ENCODE assay signal across 8 mouse cellular contexts in genomic region chr4:108030888-108031501, GRCm38 (mm10).
DNase-seq lines count a peak whose midpoint lies in the region; ATAC-seq lines count a peak whose summit lies in the region.

No protein-coding gene starts in this region.

- intact Hi-C loops in gastrocnemius, postnatal 14 days (cut with DNase I; ENCODE audit: low total_unique reads) = no loop called here

- DNase-seq in liver, embryonic 11.5 days (ENCODE audit: low spot score) = no peak
- peak; percentile 42 for DNase-seq in thymus, postnatal 0 days (ENCODE audit: low spot score)
- no peak for DNase-seq in gastrocnemius, postnatal 14 days
- DNase-seq in cerebellum, postnatal 36 days = no peak

- no peaks in the 10 kb centered on the region for H3K36me3 ChIP-seq in megakaryocyte, embryonic 14.5 days (replicated peaks; ENCODE audit: low read length)
- H3K36me3 ChIP-seq in forebrain, embryonic 13.5 days (ENCODE audit: poor library complexity, severe bottlenecking) = no peaks in the 10 kb centered on the region
- H3K36me3 ChIP-seq in liver, embryonic 11.5 days (ENCODE audit: control insufficient read depth, insufficient read depth, low read length) = no peaks in the 10 kb centered on the region

- no peak for ATAC-seq in megakaryocyte, adult 5-6 weeks (ENCODE audit: poor library complexity, severe bottlenecking)
- no peak for ATAC-seq in forebrain, embryonic 13.5 days
- ATAC-seq in liver, embryonic 11.5 days (replicated peaks; ENCODE audit: low FRiP score) = no peak
- ATAC-seq in frontal cortex, adult (ENCODE audit: low TSS enrichment) = no peak

- peaks cover 92% of the 10 kb centered on the region for H3K27me3 ChIP-seq in megakaryocyte, embryonic 14.5 days (replicated peaks)
- peaks cover 56% of the 10 kb centered on the region for H3K27me3 ChIP-seq in forebrain, embryonic 13.5 days
- peaks cover 53% of the 10 kb centered on the region for H3K27me3 ChIP-seq in liver, embryonic 11.5 days (replicated peaks; ENCODE audit: control insufficient read depth, insufficient read depth, low read length)

- H3K4me3 ChIP-seq in megakaryocyte, embryonic 14.5 days (replicated peaks) = peak overlapping the region; percentile 90
- peak overlapping the region; percentile 60 for H3K4me3 ChIP-seq in forebrain, embryonic 13.5 days
- peak overlapping the region; percentile 56 for H3K4me3 ChIP-seq in liver, embryonic 11.5 days (ENCODE audit: low read depth, low read length)

- peaks cover 17% of the 10 kb centered on the region for H3K4me1 ChIP-seq in megakaryocyte, embryonic 14.5 days
- peaks cover 16% of the 10 kb centered on the region for H3K4me1 ChIP-seq in forebrain, embryonic 13.5 days
- H3K4me1 ChIP-seq in liver, embryonic 11.5 days (replicated peaks; ENCODE audit: control insufficient read depth, insufficient read depth, low read length) = peaks cover 16% of the 10 kb centered on the region

- H3K9ac ChIP-seq in forebrain, embryonic 13.5 days = peak overlapping the region; percentile 70
- no peak overlapping the region for H3K9ac ChIP-seq in liver, embryonic 11.5 days (ENCODE audit: low read depth, low read length)

- WGBS in forebrain, embryonic 13.5 days = 3% methylated on average over 22 of the region's 22 CpGs
- 7% methylated on average over 22 of the region's 22 CpGs for WGBS in liver, embryonic 11.5 days

- peak overlapping the region; percentile 99 for H3K4me2 ChIP-seq in forebrain, embryonic 13.5 days
- H3K4me2 ChIP-seq in liver, embryonic 11.5 days = peak overlapping the region; percentile 88

- H3K9me3 ChIP-seq in megakaryocyte, embryonic 14.5 days = no peaks in the 10 kb centered on the region
- no peaks in the 10 kb centered on the region for H3K9me3 ChIP-seq in forebrain, embryonic 13.5 days (replicated peaks)
- H3K9me3 ChIP-seq in liver, embryonic 11.5 days (ENCODE audit: control insufficient read depth, low read length) = no peaks in the 10 kb centered on the region

- H3K27ac ChIP-seq in forebrain, embryonic 13.5 days = no peak overlapping the region
- H3K27ac ChIP-seq in liver, embryonic 11.5 days (ENCODE audit: low read depth, low read length) = no peak overlapping the region
